Mouse (Mus musculus) limb, embryonic 15.5 days (tissue): ENCODE results near the gene Wwp2. TPM values are rescaled to one million over a fixed set of nuclear protein-coding genes. Genes with fewer than 3 reads are reported as not detected.
A peak's percentile ranks its signal among the peaks of the same experiment; 100 is the strongest.

Experiments used
- ATAC-seq: fragments of 200-750 bp; cut with Nextera tagmentation; 2 replicates; pipeline ENCODE4 v1.8.0; 2017; ENCODE audit warnings: low read depth, moderate TSS enrichment; ENCODE audit not compliant: insufficient number of reproducible peaks, low FRiP score, low TSS enrichment
- H3K27ac ChIP-seq: fragments of 300-500 bp; sonication (generic); 2 replicates; pipeline ENCODE4 v1.5.1; 2015; ENCODE audit warnings: moderate library complexity, mild to moderate bottlenecking, inconsistent platforms
- H3K27me3 ChIP-seq: fragments of 300-500 bp; sonication (generic); 2 replicates; pipeline ENCODE4 v1.6.1; 2015; ENCODE audit warnings: inconsistent platforms
- H3K36me3 ChIP-seq: fragments of 300-500 bp; sonication (generic); 2 replicates; pipeline ENCODE4 v1.6.1; 2015; ENCODE audit warnings: inconsistent platforms
- H3K4me1 ChIP-seq: fragments of 300-500 bp; sonication (generic); 2 replicates; pipeline ENCODE4 v1.6.1; 2015; ENCODE audit warnings: inconsistent platforms
- H3K4me2 ChIP-seq: fragments of 300-500 bp; sonication (generic); 2 replicates; pipeline ENCODE4 v1.6.1; 2015; ENCODE audit warnings: mild to moderate bottlenecking, inconsistent platforms
- H3K4me3 ChIP-seq: fragments of 300-500 bp; sonication (generic); 2 replicates; pipeline ENCODE4 v1.5.1; 2015; ENCODE audit warnings: mild to moderate bottlenecking, inconsistent platforms
- H3K9ac ChIP-seq: fragments of 300-500 bp; sonication (generic); 2 replicates; pipeline ENCODE4 v1.6.1; 2015; ENCODE audit warnings: inconsistent platforms
- H3K9me3 ChIP-seq: fragments of 300-500 bp; sonication (generic); 2 replicates; pipeline ENCODE4 v1.6.1; 2016; ENCODE audit warnings: inconsistent platforms
- WGBS: fragments of 180-500 bp; shearing (Covaris S2); methylation state at CpG from one replicate; pipeline ENCODE4 v1.1.7; 2015; 5-methylcytosine and 5-hydroxymethylcytosine counted together
- polyA plus RNA-seq: library from polyadenylated mRNA; unstranded; fragments of >200 nt; fragmentation: Nextera tagmentation; extraction: Ambion mirVana; gene quantifications from 2 replicates; pipeline ENCODE4 v1.2.1, GENCODE M21; 2015

Wwp2 gene
- polyA plus RNA-seq, 1 experiment from 2014 or later: 119 TPM

GRCm38 (mm10) chr8:107403038-107403781 lies 33.0 kb upstream of the Wwp2 start, which contains the start of gene Nqo1:
TSS of gene Nqo1 (minus strand) at chr8:107403206.
- H3K27ac ChIP-seq: peak within 1 kb of the TSS; percentile 73
- no peaks in the 10 kb centered on the region for H3K27me3 ChIP-seq
- 9% methylated on average over 22 of the region's 22 CpGs for WGBS
- H3K36me3 ChIP-seq: no peaks in the 10 kb centered on the region
- 0 out of 2 replicates have a peak within 1 kb of the TSS, but pooled peaks have one; percentile 14 for H3K9ac ChIP-seq
- ATAC-seq: peak; percentile 96
- no peaks in the 10 kb centered on the region for H3K9me3 ChIP-seq
- H3K4me2 ChIP-seq: peak within 1 kb of the TSS; percentile 64
- H3K4me3 ChIP-seq: peak within 1 kb of the TSS; percentile 39
- peaks cover 33% of the 10 kb centered on the region for H3K4me1 ChIP-seq

DNA sequence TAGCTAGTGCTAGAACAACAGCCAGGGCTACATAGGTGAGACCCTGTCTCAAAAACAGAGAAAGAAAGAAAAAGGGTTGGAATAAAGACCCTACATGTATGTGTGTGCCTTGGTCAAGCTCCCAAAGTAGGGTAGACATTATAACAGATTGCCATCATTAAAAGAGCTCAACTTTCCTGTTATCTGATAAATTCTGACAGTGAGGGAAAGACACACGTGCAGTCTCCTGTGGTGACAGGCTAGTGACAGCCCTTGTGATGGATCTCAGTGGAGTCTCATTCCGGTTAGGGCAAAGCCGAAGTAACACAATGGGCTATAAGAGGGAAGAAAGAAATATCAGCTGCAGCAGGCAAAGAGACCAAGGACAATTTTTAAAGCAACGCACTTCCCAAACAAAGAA lies 32.1 kb upstream of the Wwp2 start:
- Histone ChIP-seq H3K9ac (no peak overlapping the region), H3K4me2 (no peak overlapping the region), H3K4me1 (peaks cover 33% of the 10 kb centered on the region), H3K9me3 (no peaks in the 10 kb centered on the region), H3K4me3 (no peak overlapping the region), H3K36me3 (peaks cover 3% of the 10 kb centered on the region), H3K27ac (no peak overlapping the region), H3K27me3 (no peaks in the 10 kb centered on the region)
- no peak for ATAC-seq
- 74% methylated on average over 4 of the region's 4 CpGs for WGBS

- no peak overlapping the region for H3K4me3 ChIP-seq
- H3K27me3 ChIP-seq: no peaks in the 10 kb centered on the region
- ATAC-seq: no peak
- H3K9ac ChIP-seq: no peak overlapping the region
- H3K4me2 ChIP-seq: no peak overlapping the region
- peaks cover 27% of the 10 kb centered on the region for H3K4me1 ChIP-seq
- peaks cover 21% of the 10 kb centered on the region for H3K36me3 ChIP-seq
- H3K27ac ChIP-seq: no peak overlapping the region
- 57% methylated on average over 3 of the region's 3 CpGs for WGBS
- H3K9me3 ChIP-seq: no peaks in the 10 kb centered on the region
Observed at GRCm38 (mm10) chr8:107405935-107406334, 30.2 kb upstream of the Wwp2 start.

DNA sequence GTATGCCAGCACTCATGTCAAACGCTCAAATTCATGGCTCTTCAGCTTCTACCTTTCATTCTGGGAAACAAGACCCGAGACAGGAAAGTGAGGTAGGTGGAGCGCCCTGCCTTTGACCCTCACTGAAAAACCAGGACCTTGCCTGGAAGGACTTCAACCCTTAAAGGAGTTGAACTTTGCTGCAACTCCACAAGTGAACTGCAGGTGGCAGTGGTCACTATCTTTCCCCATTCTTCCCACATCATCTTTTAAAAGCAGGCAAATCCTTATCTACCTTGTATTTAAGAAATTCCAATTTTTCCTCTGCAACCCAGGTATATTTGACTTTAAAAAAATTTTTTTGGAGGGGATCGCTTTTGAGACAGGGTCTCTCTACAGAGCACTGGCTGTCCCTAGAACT lies 24.8 kb upstream of the Wwp2 start:
- Histone ChIP-seq H3K4me3 (no peak overlapping the region), H3K27ac (no peak overlapping the region), H3K9ac (no peak overlapping the region), H3K4me2 (no peak overlapping the region), H3K36me3 (peaks cover 75% of the 10 kb centered on the region), H3K9me3 (no peaks in the 10 kb centered on the region), H3K27me3 (no peaks in the 10 kb centered on the region), H3K4me1 (no peaks in the 10 kb centered on the region)
- WGBS: 66% methylated on average over 4 of the region's 4 CpGs
- no peak for ATAC-seq

GRCm38 (mm10) chr8:107412552-107412951 lies 23.6 kb upstream of the Wwp2 start:
- Histone ChIP-seq H3K27ac (no peak overlapping the region), H3K4me2 (no peak overlapping the region), H3K4me1 (no peaks in the 10 kb centered on the region), H3K27me3 (no peaks in the 10 kb centered on the region), H3K36me3 (peaks cover 85% of the 10 kb centered on the region), H3K9me3 (no peaks in the 10 kb centered on the region), H3K9ac (no peak overlapping the region), H3K4me3 (no peak overlapping the region)
- no peak for ATAC-seq
- 84% methylated on average over 8 of the region's 8 CpGs for WGBS

DNA sequence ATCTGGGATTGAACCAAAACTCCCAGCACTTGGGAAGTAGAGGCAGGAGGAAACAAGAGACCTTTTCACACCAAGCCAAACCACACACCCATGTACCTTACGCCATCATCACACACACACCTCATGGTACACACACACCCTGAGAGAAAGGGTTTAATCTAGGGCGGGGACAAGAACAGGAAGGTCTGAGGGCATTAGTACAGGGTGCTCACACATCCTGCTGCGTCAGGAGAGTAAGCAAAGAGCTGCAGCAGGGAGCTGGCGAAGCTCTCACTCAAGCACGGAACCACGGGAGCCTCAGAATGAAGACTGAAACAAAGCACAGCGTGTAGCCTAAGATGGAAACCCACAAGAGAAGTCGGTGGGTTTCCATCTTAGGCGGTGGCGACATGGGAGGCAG lies 22.3 kb upstream of the Wwp2 start:
- no peaks in the 10 kb centered on the region for H3K9me3 ChIP-seq
- H3K9ac ChIP-seq: no peak overlapping the region
- H3K4me1 ChIP-seq: no peaks in the 10 kb centered on the region
- no peak overlapping the region for H3K27ac ChIP-seq
- WGBS: 87% methylated on average over 10 of the region's 10 CpGs
- no peak overlapping the region for H3K4me2 ChIP-seq
- H3K36me3 ChIP-seq: peaks cover 96% of the 10 kb centered on the region
- H3K27me3 ChIP-seq: no peaks in the 10 kb centered on the region
- ATAC-seq: no peak
- H3K4me3 ChIP-seq: no peak overlapping the region

- no peak for ATAC-seq
Observed at GRCm38 (mm10) chr8:107417001-107417400, 19.2 kb upstream of the Wwp2 start.

DNA sequence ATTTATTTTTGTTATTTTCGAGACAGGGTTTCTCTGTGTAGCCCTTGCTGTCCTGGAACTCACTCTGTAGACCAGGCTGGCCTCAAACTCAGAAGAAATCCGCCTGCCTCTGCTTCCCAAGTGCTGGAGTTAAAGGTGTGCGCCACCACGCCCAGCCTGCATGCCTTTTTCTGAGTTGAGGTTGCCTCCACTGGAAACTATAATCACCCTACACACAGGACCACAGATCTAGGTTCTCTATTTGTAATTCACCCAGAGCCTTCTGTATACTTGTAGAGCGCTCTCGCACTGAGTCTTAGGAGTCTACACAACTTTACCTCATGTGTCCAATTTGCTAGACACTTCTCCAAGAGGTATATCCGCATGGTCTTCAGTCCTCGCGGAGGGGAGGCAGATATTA lies 12.0 kb upstream of the Wwp2 start:
- H3K4me1 ChIP-seq: peaks cover 18% of the 10 kb centered on the region
- H3K36me3 ChIP-seq: peaks cover 36% of the 10 kb centered on the region
- 33% methylated on average over 9 of the region's 9 CpGs for WGBS
- H3K27ac ChIP-seq: peak overlapping the region; percentile 74
- no peaks in the 10 kb centered on the region for H3K27me3 ChIP-seq
- no peak for ATAC-seq
- H3K9ac ChIP-seq: peak overlapping the region; percentile 72
- H3K9me3 ChIP-seq: no peaks in the 10 kb centered on the region
- peak overlapping the region; percentile 88 for H3K4me3 ChIP-seq
- H3K4me2 ChIP-seq: peak overlapping the region; percentile 70

More at GRCm38 (mm10) chr8:107417001-107417400, 19.2 kb upstream of the Wwp2 start:
- H3K36me3 ChIP-seq: peaks cover 98% of the 10 kb centered on the region
- H3K27me3 ChIP-seq: no peaks in the 10 kb centered on the region
- H3K9me3 ChIP-seq: no peaks in the 10 kb centered on the region
- no peaks in the 10 kb centered on the region for H3K4me1 ChIP-seq
- no peak overlapping the region for H3K27ac ChIP-seq
- no peak overlapping the region for H3K4me2 ChIP-seq
- 91% methylated on average over 12 of the region's 12 CpGs for WGBS
- H3K4me3 ChIP-seq: no peak overlapping the region
- no peak overlapping the region for H3K9ac ChIP-seq

GRCm38 (mm10) chr8:107424597-107425229 lies 11.5 kb upstream of the Wwp2 start, which contains the start of gene Nob1:
TSS of gene Nob1 (minus strand) at chr8:107425051.
- no peaks in the 10 kb centered on the region for H3K9me3 ChIP-seq
- WGBS: under 1% methylated on average over 50 of the region's 50 CpGs
- peak within 1 kb of the TSS; percentile 72 for H3K9ac ChIP-seq
- peaks cover 18% of the 10 kb centered on the region for H3K4me1 ChIP-seq
- H3K4me2 ChIP-seq: peak within 1 kb of the TSS; percentile 70
- peak within 1 kb of the TSS; percentile 74 for H3K27ac ChIP-seq
- peak within 1 kb of the TSS; percentile 88 for H3K4me3 ChIP-seq
- no peaks in the 10 kb centered on the region for H3K27me3 ChIP-seq
- peaks cover 31% of the 10 kb centered on the region for H3K36me3 ChIP-seq
- ATAC-seq: peak; percentile 98

DNA sequence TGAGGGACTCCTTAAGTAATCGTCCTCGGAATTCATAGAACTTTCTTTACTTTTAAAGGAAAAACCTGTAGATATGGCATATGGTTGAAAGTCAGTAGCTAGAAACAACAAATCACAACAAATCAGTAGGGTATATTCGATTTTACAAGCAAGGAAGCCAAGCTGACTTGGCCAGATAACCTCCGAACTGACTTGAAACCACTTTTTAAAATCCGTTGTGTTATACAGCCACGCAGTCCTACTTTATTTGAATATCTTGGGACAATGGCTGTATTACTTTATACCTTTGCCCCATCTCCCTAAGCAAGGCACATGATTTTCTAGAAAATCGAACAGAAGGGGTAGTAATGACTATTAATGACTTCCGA lies 11.0 kb upstream of the Wwp2 start:
- no peak for ATAC-seq
- peaks cover 18% of the 10 kb centered on the region for H3K4me1 ChIP-seq

DNA sequence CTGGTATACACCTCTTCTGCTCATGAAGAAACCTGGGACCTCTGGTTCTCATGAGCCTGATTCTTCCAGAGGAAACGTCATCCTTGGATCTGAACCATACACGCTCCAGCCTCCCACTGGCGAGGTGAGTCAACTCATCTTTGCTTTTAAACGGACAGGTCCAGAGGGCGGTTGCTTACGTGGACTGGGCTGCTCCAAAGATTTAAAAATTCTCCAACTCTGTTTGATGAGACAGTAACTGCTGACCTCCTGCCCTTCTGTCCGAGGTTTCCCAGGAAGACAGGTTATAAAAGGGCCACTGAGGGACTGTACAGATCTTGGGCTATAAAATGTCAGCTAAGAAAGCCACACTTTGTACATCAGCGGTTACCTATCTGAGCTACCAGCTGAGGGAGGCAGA lies 5.3 kb upstream of the Wwp2 start:
- Histone ChIP-seq H3K4me1 (peaks cover 3% of the 10 kb centered on the region), H3K4me2 (no peak overlapping the region), H3K36me3 (no peaks in the 10 kb centered on the region), H3K27ac (no peak overlapping the region), H3K9ac (no peak overlapping the region), H3K27me3 (no peaks in the 10 kb centered on the region), H3K9me3 (no peaks in the 10 kb centered on the region), H3K4me3 (no peak overlapping the region)
- ATAC-seq: no peak
- WGBS: 72% methylated on average over 8 of the region's 8 CpGs

More for the DNA sequence above, 11.0 kb upstream of the Wwp2 start:
- Histone ChIP-seq H3K4me3 (peak overlapping the region; percentile 88; the same call in 1 of the 2 replicates), H3K36me3 (peaks cover 26% of the 10 kb centered on the region), H3K4me2 (peak overlapping the region; percentile 70; the same call in 1 of the 2 replicates), H3K27me3 (no peaks in the 10 kb centered on the region), H3K27ac (no peak overlapping the region), H3K9me3 (no peaks in the 10 kb centered on the region), H3K9ac (no peak overlapping the region)
- 42% methylated on average over 8 of the region's 8 CpGs for WGBS

DNA sequence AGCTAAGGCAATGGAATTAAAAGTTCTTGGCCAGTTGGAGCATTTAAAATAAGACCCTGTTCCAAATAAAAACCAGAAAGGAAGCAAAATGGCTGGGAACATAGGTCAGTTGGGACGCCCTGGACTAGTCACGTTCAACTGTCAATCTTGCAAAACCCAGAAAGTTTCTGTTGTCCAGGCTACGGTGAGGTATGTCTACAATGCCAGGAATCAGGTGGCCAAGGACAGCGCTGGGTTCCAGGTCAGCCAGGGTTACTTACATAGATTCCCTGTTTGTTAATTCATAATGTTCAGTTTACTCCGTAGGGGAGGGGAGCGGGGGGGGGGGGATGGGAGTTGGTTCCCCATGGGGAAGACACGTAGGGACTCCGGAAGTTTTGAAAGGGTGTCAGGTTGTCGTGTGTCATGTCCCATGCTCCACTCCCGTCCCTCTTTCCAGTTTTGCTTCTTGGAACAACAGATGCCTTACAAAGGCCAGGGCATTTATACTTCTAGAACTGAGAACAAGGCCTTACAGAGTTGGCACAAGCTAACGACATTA lies 674 bp upstream of the Wwp2 start:
- peaks cover 12% of the 10 kb centered on the region for H3K4me1 ChIP-seq
- peak overlapping the region; percentile 90 for H3K4me3 ChIP-seq
- no peaks in the 10 kb centered on the region for H3K27me3 ChIP-seq
- H3K4me2 ChIP-seq: peak overlapping the region; percentile 71
- no peak for ATAC-seq
- H3K9me3 ChIP-seq: no peaks in the 10 kb centered on the region
- no peaks in the 10 kb centered on the region for H3K36me3 ChIP-seq
- no peak overlapping the region for H3K9ac ChIP-seq
- WGBS: 29% methylated on average over 11 of the region's 11 CpGs
- H3K27ac ChIP-seq: peak overlapping the region; percentile 92
